Mouse (Mus musculus) embryo, embryonic 11.5 days (tissue): ENCODE results near the gene Icmt.

Experiments
- DNase-seq: peaks from one replicate; pipeline ENCODE4 v3.0.0-alpha.2; 2012; ENCODE audit warnings: low read depth, low spot score

The Icmt gene

GRCm38 (mm10) chr4:152274681-152275131 lies 22.3 kb upstream of the Icmt start:
- no peak for DNase-seq

GRCm38 (mm10) chr4:152276389-152277347 lies 20.4 kb upstream of the Icmt start:
- no peak for DNase-seq

GRCm38 (mm10) chr4:152277916-152278315 lies 19.1 kb upstream of the Icmt start:
- DNase-seq: no peak

- DNase-seq: no peak
These were observed 18.0 kb upstream of the Icmt start for GRCm38 (mm10) chr4:152278986-152279385.

- DNase-seq: no peak
These were observed 15.4 kb upstream of the Icmt start for GRCm38 (mm10) chr4:152281601-152282000.

- no peak for DNase-seq
These were observed 14.3 kb upstream of the Icmt start for GRCm38 (mm10) chr4:152282721-152283120.

- peak; percentile 78 for DNase-seq
These were observed 13.7 kb upstream of the Icmt start for GRCm38 (mm10) chr4:152283186-152283950.

GRCm38 (mm10) chr4:152285505-152285904 lies 11.5 kb upstream of the Icmt start:
- no peak for DNase-seq

- no peak for DNase-seq
These were observed 10.8 kb upstream of the Icmt start for GRCm38 (mm10) chr4:152286183-152286582.

GRCm38 (mm10) chr4:152286887-152287286 lies 10.1 kb upstream of the Icmt start:
- DNase-seq: no peak

- DNase-seq: no peak
These were observed 9.5 kb upstream of the Icmt start for GRCm38 (mm10) chr4:152287317-152288120.

GRCm38 (mm10) chr4:152288398-152288945 lies 8.6 kb upstream of the Icmt start:
- DNase-seq: no peak

- no peak for DNase-seq
These were observed 6.6 kb upstream of the Icmt start for GRCm38 (mm10) chr4:152290385-152290784.

- DNase-seq: no peak
These were observed 6.0 kb upstream of the Icmt start for GRCm38 (mm10) chr4:152290991-152291390.

- no peak for DNase-seq
These were observed 5.5 kb upstream of the Icmt start, which contains the start of gene Hes3 for GRCm38 (mm10) chr4:152291562-152291961. Gene Hes3 (minus strand): TSS chr4:152291662.

- no peak for DNase-seq
These were observed 4.8 kb upstream of the Icmt start for GRCm38 (mm10) chr4:152292102-152292765.

- no peak for DNase-seq
These were observed 2.7 kb upstream of the Icmt start for GRCm38 (mm10) chr4:152294188-152294929.

GRCm38 (mm10) chr4:152295916-152296315 lies 1.1 kb upstream of the Icmt start:
- no peak for DNase-seq

GRCm38 (mm10) chr4:152296371-152296770 lies 656 bp upstream of the Icmt start:
- DNase-seq: no peak

GRCm38 (mm10) chr4:152298836-152299235 lies 1.8 kb downstream of the Icmt start:
- no peak for DNase-seq
